Mouse (Mus musculus) testis, adult 2 months (tissue): ENCODE measurements around the gene Nfic.

Experiments
- CTCF ChIP-seq: fragments of 200-500 bp; IDR thresholded peaks from 2 replicates; pipeline ENCODE4 v1.5.1; 2012; ENCODE audit warnings: low read depth, mild to moderate bottlenecking, inconsistent platforms, low read length, moderate library complexity; ENCODE audit not compliant: control insufficient read depth, insufficient read depth, insufficient replicate concordance
- POLR2A ChIP-seq: fragments of 200-500 bp; IDR thresholded peaks from 2 replicates; pipeline ENCODE4 v1.6.1; 2012; ENCODE audit warnings: low read depth, mild to moderate bottlenecking, inconsistent platforms, low read length, moderate library complexity; ENCODE audit not compliant: control insufficient read depth

GRCm38 (mm10) chr10:81458267-81458666, 2.8 kb upstream of the Nfic start:
- no peak for TF ChIP-seq CTCF
- TF ChIP-seq POLR2A: no peak
